Mouse (Mus musculus) ES-Bruce4 (cell line): ENCODE measurements around the gene Ube4b. TPM values are rescaled to one million over a fixed set of nuclear protein-coding genes. Genes with fewer than 3 reads are reported as not detected.

Experiments used
- H3K27ac ChIP-seq: 2 replicates; pipeline ENCODE4 v1.5.1; 2012; ENCODE audit warnings: low read length, inconsistent platforms; ENCODE audit not compliant: insufficient read depth
- H3K27me3 ChIP-seq: 2 replicates; pipeline ENCODE4 v1.6.1; 2012; ENCODE audit warnings: mild to moderate bottlenecking, low read length, inconsistent platforms; ENCODE audit not compliant: control insufficient read depth, poor library complexity, insufficient read depth, severe bottlenecking
- H3K36me3 ChIP-seq: 2 replicates; pipeline ENCODE4 v1.6.1; 2012; ENCODE audit warnings: inconsistent platforms, mild to moderate bottlenecking, low read length, moderate library complexity; ENCODE audit not compliant: control insufficient read depth, poor library complexity, insufficient read depth, severe bottlenecking
- H3K4me1 ChIP-seq: one replicate; pipeline ENCODE4 v1.8.1; 2011; ENCODE audit warnings: low read length; ENCODE audit not compliant: control insufficient read depth, insufficient read depth
- H3K4me3 ChIP-seq: 2 replicates; pipeline ENCODE4 v1.5.1; 2011; ENCODE audit warnings: low read depth, mild to moderate bottlenecking, low read length
- H3K9ac ChIP-seq: 2 replicates; pipeline ENCODE4 v1.6.1; 2012; ENCODE audit warnings: low read depth, mild to moderate bottlenecking, inconsistent platforms; ENCODE audit not compliant: poor library complexity, severe bottlenecking
- H3K9me3 ChIP-seq: replicated peaks from 2 replicates; pipeline ENCODE4 v1.6.1; 2012; ENCODE audit warnings: mild to moderate bottlenecking, low read length, inconsistent platforms; ENCODE audit not compliant: control insufficient read depth, poor library complexity, insufficient read depth, severe bottlenecking
- CTCF ChIP-seq: IDR thresholded peaks from one replicate; pipeline ENCODE4 v1.8.1; 2011; ENCODE audit warnings: low read depth, low read length
- EP300 ChIP-seq: IDR thresholded peaks from 2 replicates; pipeline ENCODE4 v1.6.1; 2011; ENCODE audit warnings: low read depth, low read length; ENCODE audit not compliant: insufficient read depth
- POLR2A ChIP-seq: IDR thresholded peaks from one replicate; pipeline ENCODE4 v1.8.1; 2011; ENCODE audit warnings: low read length; ENCODE audit not compliant: insufficient read depth
- polyA plus RNA-seq: library from polyadenylated mRNA; stranded (reverse); fragments of >200 nt; gene quantifications from 2 replicates; pipeline ENCODE4 v1.2.4, GENCODE M21; 2011; ENCODE audit warnings: low read depth; ENCODE audit not compliant: missing spikeins, insufficient read depth, insufficient read length

Ube4b gene
- polyA plus RNA-seq, 1 experiment = 193 TPM

DNA sequence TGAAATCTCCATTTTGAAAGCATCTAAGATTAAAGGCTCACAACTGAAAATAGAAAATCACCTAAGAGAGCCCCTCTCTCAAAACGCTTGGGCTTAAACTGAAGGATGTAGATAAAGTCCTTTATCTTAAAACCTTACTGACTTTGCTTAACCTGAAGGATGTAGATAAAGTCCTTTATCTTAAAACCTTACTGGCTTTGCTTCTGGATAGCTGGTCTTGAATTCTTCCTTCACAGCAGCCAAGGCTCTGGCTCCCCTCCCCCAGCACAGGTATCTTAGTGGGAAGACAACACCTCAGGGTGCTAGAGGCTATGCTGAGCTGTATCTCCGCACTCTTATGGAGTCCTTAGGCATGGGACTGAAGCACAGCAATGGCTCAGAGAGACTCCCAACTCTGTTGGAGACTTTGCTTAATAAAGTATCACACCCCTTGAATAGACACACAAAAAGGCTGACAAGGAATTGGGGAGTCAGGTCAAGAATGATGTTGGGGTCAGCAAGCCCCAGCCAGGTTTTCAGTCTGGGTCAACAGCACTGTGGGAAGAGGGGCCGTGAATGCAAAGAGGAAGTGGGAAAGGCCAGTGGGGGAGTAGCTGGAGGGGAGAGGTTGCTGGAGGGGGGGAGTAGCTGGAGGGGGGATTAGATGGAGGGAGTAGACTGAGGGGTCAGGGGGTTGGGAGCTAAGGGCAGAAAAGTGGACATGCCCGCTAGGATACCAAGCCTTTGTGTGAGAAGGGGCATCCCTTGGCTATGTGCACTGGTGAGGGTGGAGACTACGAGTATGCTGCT, 86.9 kb downstream of the Ube4b start:
- H3K27ac ChIP-seq = no peak overlapping the region
- no peak for TF ChIP-seq CTCF
- TF ChIP-seq POLR2A = no peak
- TF ChIP-seq EP300 = no peak

DNA sequence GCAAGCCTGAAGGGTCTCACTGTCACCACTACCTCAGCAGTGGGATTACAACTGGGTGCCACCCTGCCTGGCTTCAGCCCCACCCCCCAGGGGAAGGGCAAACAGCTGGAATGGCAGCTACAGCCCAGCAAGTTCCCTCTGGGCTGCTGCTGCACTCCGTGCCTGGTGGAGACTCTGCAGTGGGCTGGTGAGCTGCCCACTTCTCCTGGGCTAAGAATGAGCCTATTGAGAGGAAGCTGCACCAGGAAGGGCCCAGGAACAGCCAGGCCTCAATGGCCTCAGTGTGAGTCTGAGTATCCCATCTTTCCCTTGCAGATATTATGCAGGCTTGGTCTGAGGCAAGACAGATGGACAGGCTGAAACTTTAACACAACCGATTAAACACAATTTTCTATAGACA, 88.4 kb downstream of the Ube4b start:
- TF ChIP-seq CTCF = no peak
- no peak for TF ChIP-seq EP300
- TF ChIP-seq POLR2A = no peak
- H3K4me1 ChIP-seq = peaks cover 4% of the 10 kb centered on the region
- no peak overlapping the region for H3K4me3 ChIP-seq
- no peaks in the 10 kb centered on the region for H3K9me3 ChIP-seq
- no peak overlapping the region for H3K9ac ChIP-seq
- no peak overlapping the region for H3K27ac ChIP-seq
- H3K27me3 ChIP-seq = no peaks in the 10 kb centered on the region
- peaks cover 32% of the 10 kb centered on the region for H3K36me3 ChIP-seq

More for the DNA sequence above, 86.9 kb downstream of the Ube4b start:
- H3K4me3 ChIP-seq = no peak overlapping the region
- peaks cover 4% of the 10 kb centered on the region for H3K4me1 ChIP-seq
- no peaks in the 10 kb centered on the region for H3K27me3 ChIP-seq
- peaks cover 34% of the 10 kb centered on the region for H3K36me3 ChIP-seq
- no peak overlapping the region for H3K9ac ChIP-seq
- no peaks in the 10 kb centered on the region for H3K9me3 ChIP-seq

DNA sequence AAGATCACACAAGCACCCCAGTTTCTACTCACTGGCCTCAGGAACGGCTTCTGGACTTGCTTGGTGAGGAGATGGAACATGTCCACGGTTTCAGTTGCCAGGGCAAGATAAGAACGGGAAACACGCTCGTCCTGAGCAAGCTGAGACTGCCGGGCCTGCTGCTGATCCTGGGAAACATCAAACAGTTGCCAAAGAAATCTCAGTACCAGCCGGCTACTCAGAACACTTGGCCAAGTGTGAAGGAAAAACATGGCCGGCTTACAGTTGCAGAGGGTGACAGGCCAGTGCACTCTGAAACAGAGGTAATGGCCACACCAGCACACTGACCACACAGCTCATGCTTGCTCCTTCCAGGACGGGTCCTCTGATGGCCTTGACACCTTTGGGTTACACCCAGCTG, 89.2 kb downstream of the Ube4b start:
- H3K27me3 ChIP-seq = no peaks in the 10 kb centered on the region

DNA sequence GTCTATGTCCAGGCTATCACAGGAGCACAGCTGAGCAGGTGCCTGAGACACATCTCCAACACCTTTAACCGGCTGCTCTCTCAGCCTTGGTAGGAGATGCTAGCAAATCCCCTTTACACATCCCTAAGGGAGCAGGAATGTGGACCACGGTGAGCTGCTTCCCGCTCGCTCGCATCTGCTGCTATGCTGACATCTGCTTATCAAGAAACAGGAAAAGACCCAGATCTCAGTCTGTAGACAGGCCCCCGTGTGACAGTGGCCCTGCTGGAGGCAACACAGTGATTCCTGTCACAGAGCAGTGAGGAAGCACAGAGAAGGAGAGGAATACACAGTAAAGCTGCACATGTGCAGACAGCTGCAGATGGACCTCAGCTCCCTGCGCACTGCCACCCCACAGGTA, 90.2 kb downstream of the Ube4b start:
- TF ChIP-seq CTCF (no peak), EP300 (no peak), POLR2A (no peak)
- no peak overlapping the region for H3K9ac ChIP-seq
- peaks cover 28% of the 10 kb centered on the region for H3K36me3 ChIP-seq
- peaks cover 4% of the 10 kb centered on the region for H3K4me1 ChIP-seq
- H3K27me3 ChIP-seq = no peaks in the 10 kb centered on the region
- no peak overlapping the region for H3K4me3 ChIP-seq
- no peaks in the 10 kb centered on the region for H3K9me3 ChIP-seq
- H3K27ac ChIP-seq = no peak overlapping the region

More for the DNA sequence above, 89.2 kb downstream of the Ube4b start:
- H3K9ac ChIP-seq = no peak overlapping the region
- H3K9me3 ChIP-seq = no peaks in the 10 kb centered on the region
- peaks cover 3% of the 10 kb centered on the region for H3K4me1 ChIP-seq
- H3K36me3 ChIP-seq = peaks cover 27% of the 10 kb centered on the region
- no peak overlapping the region for H3K4me3 ChIP-seq
- TF ChIP-seq POLR2A (no peak), CTCF (no peak), EP300 (no peak)
- no peak overlapping the region for H3K27ac ChIP-seq

DNA sequence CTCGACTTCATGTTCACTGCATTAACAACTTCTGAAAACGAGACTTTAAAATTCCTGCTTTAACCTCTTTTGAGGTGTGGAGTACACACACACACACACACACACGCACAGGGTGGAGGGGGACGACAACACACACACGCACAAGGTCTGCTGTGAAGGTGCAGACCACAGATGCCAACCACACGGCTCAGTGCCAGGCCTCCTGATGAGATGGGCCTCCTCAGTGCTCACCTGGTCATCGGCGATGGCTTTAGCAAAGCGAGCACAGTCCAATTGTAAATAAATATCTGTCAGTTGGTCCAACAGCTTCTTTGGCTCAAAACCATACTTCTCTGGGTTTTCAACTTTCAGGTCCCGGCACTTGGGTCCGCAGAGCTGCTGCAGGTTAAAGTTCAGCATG, 91.7 kb downstream of the Ube4b start:
- no peak overlapping the region for H3K9ac ChIP-seq
- peaks cover 1% of the 10 kb centered on the region for H3K4me1 ChIP-seq
- H3K9me3 ChIP-seq = no peaks in the 10 kb centered on the region
- H3K27ac ChIP-seq = no peak overlapping the region
- peaks cover 38% of the 10 kb centered on the region for H3K36me3 ChIP-seq
- no peaks in the 10 kb centered on the region for H3K27me3 ChIP-seq
- H3K4me3 ChIP-seq = no peak overlapping the region
- no peak for TF ChIP-seq CTCF
- no peak for TF ChIP-seq POLR2A
- TF ChIP-seq EP300 = no peak

DNA sequence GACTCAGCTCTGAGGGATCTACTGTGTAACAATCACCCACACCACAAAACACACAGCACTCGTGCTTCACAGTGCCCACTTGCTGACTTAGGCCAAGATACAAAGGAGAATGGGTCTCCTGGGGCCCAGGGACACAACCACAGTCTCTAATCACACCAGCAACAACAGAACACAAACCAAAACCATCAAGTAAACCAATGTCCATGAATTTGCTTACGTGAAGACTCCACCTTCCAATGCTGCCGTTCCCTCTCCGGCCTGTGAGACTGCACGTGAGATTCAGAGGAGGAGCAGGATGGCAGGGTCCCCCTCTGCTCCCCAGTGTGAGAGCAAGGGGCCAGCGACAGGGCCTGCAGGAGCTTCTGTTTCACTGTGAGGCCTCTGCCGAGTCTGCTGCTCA, 93.8 kb downstream of the Ube4b start:
- Histone ChIP-seq H3K27ac (no peak overlapping the region), H3K4me3 (no peak overlapping the region), H3K36me3 (peaks cover 44% of the 10 kb centered on the region), H3K9ac (no peak overlapping the region), H3K9me3 (no peaks in the 10 kb centered on the region), H3K27me3 (no peaks in the 10 kb centered on the region), H3K4me1 (peaks cover 1% of the 10 kb centered on the region)
- no peak for TF ChIP-seq POLR2A
- no peak for TF ChIP-seq CTCF
- no peak for TF ChIP-seq EP300
